Mouse (Mus musculus) mouse embryonic stem cell (cell line): ENCODE data around the gene Atat1.

ENCODE experiments used
- in situ Hi-C, 2 experiments: fragments of 300-500 bp; cut with MboI; formaldehyde crosslinking; loops; 1 replicate in 1 of 2; 3 replicates in 1 of 2; pipeline ENCODE4 v1.14.3; 2019 to 2020; ENCODE audit warnings: low sequenced_read_pairs in 2 of 2, low pct_unique_long_range_greater_than_20kb in 1 of 2, mixed read lengths in 1 of 2; ENCODE audit not compliant: unreplicated experiment in 1 of 2

Gene Atat1

GRCm38 (mm10) chr17:35919060-35919715 lies 9.3 kb upstream of the Atat1 start:
- in situ Hi-C loops, result no loop called here

- in situ Hi-C loops, result no loop called here
These were observed 8.6 kb upstream of the Atat1 start for GRCm38 (mm10) chr17:35918276-35919059.

GRCm38 (mm10) chr17:35917463-35918251 lies 7.8 kb upstream of the Atat1 start:
- in situ Hi-C loops, result no loop called here

GRCm38 (mm10) chr17:35917143-35917462 lies 7.2 kb upstream of the Atat1 start:
- in situ Hi-C loops, result no loop called here

- in situ Hi-C loops, result no loop called here
These were observed 6.6 kb upstream of the Atat1 start, which contains the start of the genes Mrps18b and Ppp1r10 for GRCm38 (mm10) chr17:35916297-35917142. Gene Mrps18b (minus strand): TSS chr17:35916389. Gene Ppp1r10 (plus strand): TSS chr17:35916434.

- in situ Hi-C loops, result no loop called here
These were observed 5.8 kb upstream of the Atat1 start for GRCm38 (mm10) chr17:35915538-35916296.

- in situ Hi-C loops, result no loop called here
These were observed 5.1 kb upstream of the Atat1 start for GRCm38 (mm10) chr17:35914975-35915374.

GRCm38 (mm10) chr17:35909186-35909918 lies 523 bp downstream of the Atat1 start:
- in situ Hi-C loops, result no loop called here

- in situ Hi-C loops, result no loop called here
These were observed 2.3 kb downstream of the Atat1 start for GRCm38 (mm10) chr17:35907609-35908008.

GRCm38 (mm10) chr17:35905587-35905986 lies 4.3 kb downstream of the Atat1 start:
- in situ Hi-C loops, result no loop called here

- in situ Hi-C loops, result no loop called here
These were observed 5.9 kb downstream of the Atat1 start for GRCm38 (mm10) chr17:35903992-35904355.

GRCm38 (mm10) chr17:35903343-35903991 lies 6.4 kb downstream of the Atat1 start:
- in situ Hi-C loops, result no loop called here

GRCm38 (mm10) chr17:35900636-35901035 lies 9.2 kb downstream of the Atat1 start:
- in situ Hi-C loops, result no loop called here

GRCm38 (mm10) chr17:35897644-35898573 lies 12.0 kb downstream of the Atat1 start:
- in situ Hi-C loops, result no loop called here

GRCm38 (mm10) chr17:35896781-35897643 lies 12.9 kb downstream of the Atat1 start, which contains the start of gene 2310061I04Rik:
Gene 2310061I04Rik (minus strand): TSS chr17:35897431.
- in situ Hi-C loops, result no loop called here
